Mouse (Mus musculus): Measurements from ENCODE around the gene Cdca4.
A peak's percentile ranks its signal among the peaks of the same experiment; 100 is the strongest.
"Not testable (repeated sequence)": the region's sequence is repeated elsewhere in the genome, so short reads cannot be mapped to it uniquely, and the experiment has no call there.

The Cdca4 gene

GRCm38 (mm10) chr12:112822676-112823075 is 6.5 kb downstream of the Cdca4 start:
- no peak for DNase-seq

- no peak for DNase-seq
Observed at GRCm38 (mm10) chr12:112821974-112822373, 7.2 kb downstream of the Cdca4 start.

DNA sequence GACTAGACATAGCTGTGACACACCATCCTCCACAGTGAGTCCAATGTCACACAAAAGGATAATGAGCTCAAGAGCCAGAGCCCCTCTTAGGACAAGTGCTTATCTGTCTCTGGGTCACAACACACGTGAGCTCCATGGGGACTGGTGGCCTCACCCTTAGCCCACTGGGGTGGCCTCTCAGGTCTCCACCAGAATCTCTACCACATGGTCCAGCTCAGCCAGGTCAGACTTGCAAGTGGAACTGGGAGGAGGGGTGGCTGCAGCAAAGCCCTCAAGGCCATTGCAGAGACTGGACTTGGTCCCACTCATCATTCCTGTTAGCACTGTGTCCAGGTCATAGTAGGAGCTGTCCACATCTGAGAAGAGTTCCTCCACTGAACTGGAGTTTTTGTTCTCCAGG is 8.0 kb downstream of the Cdca4 start:
- no peak for DNase-seq

DNA sequence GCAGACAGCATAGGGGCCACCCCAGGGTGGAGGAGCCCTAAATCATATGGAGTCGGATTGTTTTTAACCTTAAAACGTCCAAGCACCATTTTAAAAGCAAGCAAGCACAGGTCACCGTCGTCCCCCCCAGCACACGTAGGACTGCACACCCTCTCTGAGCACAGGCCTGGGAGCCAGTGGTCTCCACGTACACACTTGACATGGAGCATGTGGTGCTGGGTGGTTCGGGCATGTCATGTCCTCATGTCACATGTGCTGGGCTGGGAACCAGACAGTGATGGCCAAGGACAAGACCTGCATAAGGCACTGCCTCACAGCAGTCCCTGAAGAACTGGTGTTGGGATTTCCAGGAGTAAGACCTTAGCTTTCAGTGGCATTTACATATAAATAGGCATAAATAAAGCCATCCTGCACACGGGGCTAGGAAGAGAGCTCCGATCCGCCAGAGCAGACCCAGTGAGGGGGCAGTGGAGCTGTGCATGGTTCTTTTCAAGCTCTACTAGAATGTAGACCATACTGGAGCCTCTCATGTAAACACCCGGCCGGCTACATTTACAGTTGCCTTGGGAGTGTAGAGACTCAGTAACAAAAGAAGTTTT is 8.7 kb downstream of the Cdca4 start:
- no peak for DNase-seq

- DNase-seq = no peak
Observed at GRCm38 (mm10) chr12:112819057-112819662, 10.1 kb downstream of the Cdca4 start.

DNA sequence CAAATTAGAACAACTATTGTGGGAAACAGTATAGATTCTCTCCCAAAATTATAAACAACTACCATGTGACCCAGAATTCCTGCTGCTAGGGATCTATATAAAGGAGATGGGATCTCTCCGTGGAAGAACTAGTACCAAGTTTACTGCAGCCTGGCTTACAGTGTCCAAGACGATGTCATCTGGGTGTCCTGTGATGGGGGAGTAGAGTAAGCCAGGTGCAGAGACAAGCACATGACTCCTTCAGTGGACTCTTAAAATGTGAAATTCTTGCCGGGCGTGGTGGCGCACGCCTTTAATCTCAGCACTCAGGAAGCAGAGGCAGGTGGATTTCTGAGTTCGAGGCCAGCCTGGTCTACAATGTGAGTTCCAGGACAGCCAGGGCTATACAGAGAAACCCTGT is 12.4 kb downstream of the Cdca4 start:
- DNase-seq = not testable (repeated sequence)

GRCm38 (mm10) chr12:112816294-112816693 is 12.9 kb downstream of the Cdca4 start:
- DNase-seq = peak; percentile 43

DNA sequence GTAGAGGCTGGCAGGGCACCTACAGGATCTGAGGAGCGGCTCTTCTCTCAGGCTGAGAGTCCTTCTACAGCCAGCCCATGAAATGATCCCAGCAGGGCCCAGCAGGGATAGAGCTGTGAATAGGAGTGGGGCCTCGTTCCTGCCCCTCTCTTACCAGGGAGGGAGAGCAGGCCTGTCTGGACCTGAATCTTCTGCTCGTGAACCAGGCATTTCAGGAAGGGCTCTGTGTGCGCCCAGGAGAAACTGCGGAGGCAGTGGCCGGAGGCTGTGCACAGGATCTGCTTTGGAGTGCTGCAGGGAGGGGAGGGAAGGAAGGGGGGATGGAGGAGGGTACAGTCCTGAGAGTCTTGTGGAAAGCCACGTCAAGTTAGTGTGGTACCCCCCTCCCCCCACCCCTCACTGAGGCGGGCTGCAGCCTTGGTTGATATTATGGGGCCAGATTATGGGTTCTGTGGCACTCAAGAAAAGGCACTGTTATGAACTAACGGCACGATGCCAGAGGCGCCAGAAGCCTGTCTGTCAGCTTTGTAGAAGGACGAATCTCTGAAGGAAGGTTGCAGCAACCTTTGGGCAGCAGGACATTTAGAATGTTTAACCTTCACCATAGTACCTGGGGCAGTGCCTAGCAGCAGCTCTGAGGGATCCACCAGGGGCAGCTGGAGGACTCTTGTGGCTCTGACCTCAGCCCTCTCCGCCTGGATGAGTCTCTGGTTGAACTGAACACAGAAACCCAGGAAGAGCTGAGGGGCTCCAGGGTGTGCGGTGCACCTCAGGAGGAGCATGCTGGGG is 14.3 kb downstream of the Cdca4 start:
- no peak for DNase-seq

DNA sequence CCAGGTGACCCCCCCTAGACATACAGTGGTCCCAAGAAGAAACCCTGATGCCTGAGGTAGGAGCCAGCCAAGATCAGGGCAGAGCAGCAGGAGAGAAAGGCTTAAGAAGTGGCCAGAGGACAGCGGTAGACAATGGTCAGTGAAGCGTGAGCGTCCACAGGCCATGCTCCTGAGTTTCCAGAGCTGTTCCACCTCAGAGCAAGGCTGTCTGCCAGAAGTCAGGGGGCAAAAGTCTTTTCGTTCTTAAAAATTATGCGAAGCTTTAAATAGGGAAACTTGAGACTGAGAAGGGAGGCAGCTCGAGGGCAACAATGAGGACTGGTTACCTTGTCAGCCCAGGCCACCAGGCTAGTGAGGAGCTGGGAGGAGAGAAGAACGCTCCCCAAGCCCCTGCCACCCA is 15.9 kb downstream of the Cdca4 start:
- no peak for DNase-seq

- no peak for DNase-seq
Observed at GRCm38 (mm10) chr12:112810092-112810885, 18.9 kb downstream of the Cdca4 start.

DNA sequence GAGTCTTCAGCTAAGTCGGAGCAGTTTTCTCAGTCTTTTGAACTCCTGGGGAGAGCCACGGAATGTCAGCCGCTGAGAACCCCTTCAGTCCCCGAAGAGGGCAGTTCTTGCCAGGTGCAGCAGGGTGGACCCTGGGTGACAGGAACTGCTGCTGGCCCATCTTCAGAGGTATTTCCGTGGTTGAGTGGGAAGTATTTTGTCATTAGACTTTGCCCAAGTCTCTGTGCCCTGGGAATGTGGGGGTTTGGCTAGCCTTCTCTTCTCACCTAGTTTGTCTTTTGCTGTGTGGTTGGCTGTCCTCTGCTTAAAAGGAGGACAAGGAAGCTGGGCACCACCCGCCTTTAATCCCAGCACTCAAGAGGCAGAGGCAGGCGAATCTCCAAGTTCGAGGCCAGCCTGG is 19.6 kb downstream of the Cdca4 start:
- no peak for DNase-seq

- DNase-seq = peak; percentile 95
Observed at GRCm38 (mm10) chr12:112808587-112809364, 20.4 kb downstream of the Cdca4 start, which contains the start of gene Clba1. Gene Clba1 (plus strand): TSS chr12:112808937.

DNA sequence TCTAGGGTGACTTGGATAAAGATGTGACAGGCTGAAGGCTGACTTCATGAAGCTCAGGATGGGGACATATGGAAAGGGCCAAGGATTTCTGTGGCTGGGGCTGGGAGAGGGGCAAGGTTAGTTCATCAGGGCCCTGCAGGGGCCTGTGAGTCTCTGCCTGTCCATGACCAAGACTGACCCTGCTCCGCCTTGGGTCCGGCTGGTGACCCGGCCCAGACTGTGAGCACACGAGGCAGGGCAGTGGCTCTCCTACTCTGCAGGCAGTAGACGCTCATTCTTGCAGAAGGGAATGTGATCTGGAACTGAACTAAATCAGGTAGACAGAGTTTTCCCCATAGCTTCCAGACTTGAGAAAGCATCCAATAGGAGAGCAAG is 21.0 kb downstream of the Cdca4 start:
- DNase-seq = no peak

DNA sequence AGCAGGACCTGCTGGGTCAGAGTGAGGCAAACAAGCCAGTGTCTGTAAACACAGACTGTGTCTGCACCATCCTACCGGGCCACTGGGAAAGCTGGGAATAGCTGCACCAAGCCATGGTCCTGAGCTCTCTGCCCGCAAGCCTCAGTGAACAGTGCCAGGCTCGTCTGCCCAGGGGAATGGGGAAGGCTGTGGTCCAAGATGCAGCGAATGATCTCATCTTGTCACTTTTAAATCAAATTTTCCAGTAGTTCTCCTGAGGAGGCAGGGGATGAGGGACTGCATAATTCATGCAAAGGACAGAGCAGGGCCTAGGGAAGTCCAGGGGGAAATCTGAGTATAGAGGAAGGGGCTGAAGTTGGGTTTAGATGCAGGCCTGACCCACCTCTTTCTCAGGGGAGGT is 21.4 kb downstream of the Cdca4 start:
- DNase-seq = no peak

- no peak for DNase-seq
Observed at GRCm38 (mm10) chr12:112806044-112806443, 23.2 kb downstream of the Cdca4 start.

DNA sequence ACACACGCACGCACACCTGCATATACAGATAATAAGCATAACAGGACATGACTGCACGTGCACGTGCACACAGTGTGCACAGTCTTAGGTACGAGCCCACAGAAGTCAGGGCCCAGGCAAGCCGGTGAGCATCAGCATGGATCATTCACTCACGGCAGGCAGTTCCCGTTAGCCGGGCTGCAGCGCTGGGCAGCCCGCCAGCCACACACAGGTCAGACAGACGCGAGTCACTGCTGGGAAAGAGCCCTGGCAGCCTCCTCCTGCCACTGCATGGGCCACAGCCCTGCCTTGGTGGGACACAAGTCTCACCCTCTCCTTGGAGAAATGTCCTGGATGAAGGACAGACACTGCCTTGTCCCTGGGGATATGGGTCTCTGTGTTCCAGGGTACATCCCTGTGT is 25.2 kb downstream of the Cdca4 start:
- DNase-seq = no peak

DNA sequence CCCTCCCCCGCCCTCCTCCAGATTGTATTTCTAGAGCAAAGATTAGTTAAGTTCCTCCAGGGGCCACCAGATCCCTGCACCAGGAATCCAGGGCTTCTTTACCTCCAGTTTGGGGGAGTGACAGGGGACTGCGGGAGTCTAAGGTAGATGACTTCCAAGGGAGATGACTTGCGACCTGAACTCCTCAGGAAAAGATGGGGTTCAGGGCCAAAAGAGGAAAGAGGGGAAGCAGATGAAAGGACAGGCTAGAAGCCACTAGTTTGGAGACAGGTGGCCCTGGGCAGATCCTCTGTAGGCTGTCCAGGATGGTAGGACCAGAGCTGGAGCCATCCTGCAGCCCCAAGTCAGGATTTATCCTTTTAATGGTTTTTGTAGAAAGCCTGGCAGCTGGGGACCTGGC is 26.3 kb downstream of the Cdca4 start:
- no peak for DNase-seq

GRCm38 (mm10) chr12:112801864-112802846 is 27.1 kb downstream of the Cdca4 start, which contains the start of gene Ahnak2:
Gene Ahnak2 (minus strand): TSS chr12:112802657.
- no peak for DNase-seq

DNA sequence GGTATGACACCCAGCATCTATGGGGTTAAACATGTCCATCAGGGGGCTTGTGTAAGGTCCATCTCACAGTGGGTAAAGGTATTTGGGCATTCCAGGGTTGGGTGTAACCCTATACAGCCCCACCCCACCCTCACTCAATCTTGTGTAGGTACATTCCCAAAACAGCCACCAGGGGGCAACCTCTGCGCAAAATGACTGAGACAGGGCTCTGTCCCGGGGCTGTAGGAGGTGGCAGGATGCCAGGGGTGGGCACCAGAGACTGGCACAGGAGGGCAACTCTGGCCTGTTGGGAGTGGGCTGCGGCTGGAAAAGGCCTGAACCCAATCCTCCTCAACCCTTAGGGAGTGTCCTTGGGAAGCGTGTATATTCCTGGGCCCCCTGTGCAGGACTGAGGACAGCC is 28.7 kb downstream of the Cdca4 start:
- no peak for DNase-seq

DNA sequence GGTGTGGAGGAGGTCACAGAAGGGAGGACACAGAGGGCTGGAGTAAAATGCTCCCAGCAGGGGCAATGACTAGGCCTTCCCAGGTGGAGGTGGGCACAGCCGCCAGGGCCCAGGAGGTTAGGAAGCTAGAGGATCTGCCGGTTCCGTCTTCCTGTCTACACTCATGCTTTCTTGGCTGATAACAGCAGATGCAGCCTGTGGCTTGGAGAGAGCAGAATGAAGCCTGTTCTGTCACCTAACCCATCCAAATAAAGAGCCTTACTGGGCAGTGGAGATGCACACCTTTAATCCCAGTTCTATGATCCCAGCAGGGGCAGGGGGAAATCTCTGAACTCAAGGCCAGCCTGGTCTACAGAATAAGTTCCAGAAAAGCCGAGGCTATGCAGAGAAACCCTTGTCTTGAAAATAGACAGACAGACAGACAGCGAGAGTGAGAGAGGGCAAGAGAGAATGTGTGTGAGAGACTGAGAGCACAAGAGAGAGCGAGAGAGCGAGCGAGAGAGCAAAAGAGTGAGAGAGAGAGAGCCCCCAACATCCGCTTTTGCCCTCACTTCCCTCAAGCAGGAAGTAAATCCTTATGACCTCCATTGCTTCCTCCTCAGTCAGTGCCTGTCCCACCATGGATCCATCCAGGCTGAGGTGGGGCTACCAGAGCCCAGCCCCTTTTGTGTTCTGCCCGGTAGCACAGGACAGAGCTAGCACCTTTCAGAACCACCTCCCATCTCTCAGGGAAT is 29.8 kb downstream of the Cdca4 start:
- no peak for DNase-seq

Measured in right cerebral cortex, adult 18-20 months (tissue).